Mouse (Mus musculus) adrenal gland, adult 18-20 months (tissue): ENCODE measurements at regions not wholly inside any gene's neighbourhood (a gene's known extent, or its start where the extent isn't known, plus 50 kb on each side); places are given as distances from the start of the nearest gene placed in this dataset.

Experiments used
- DNase-seq, 2 experiments: peaks; one replicate each; pipeline ENCODE4 v3.0.0; 2021 to 2022; ENCODE audit warnings: low spot score in 2 of 2

- DNase-seq, result no peak
Measured at GRCm38 (mm10) chr8:17598736-17599135, 1379.3 kb downstream of the Defb40 start.

DNA sequence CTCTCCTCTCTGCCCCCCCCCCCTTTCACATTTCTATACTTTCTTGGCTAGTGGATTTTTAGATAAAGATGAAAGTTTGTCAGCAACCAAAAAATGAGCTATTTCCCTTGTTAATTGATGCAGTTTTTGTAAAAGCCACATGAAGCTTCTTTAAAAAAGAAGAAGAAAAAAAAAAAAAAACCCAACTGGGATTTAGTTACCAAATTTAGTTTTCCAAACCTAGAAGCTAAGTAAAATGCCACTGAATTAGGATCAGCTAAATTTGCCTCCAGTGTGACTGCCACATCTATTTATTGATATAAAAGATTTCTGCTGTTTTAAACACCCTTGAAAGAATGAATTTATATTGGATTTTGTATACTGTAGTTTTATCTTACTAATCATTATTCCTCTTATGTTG is 1381.5 kb downstream of the Defb40 start:
- DNase-seq, result no peak

GRCm38 (mm10) chr8:17594607-17595006 is 1383.4 kb downstream of the Defb40 start:
- DNase-seq, result no peak

DNA sequence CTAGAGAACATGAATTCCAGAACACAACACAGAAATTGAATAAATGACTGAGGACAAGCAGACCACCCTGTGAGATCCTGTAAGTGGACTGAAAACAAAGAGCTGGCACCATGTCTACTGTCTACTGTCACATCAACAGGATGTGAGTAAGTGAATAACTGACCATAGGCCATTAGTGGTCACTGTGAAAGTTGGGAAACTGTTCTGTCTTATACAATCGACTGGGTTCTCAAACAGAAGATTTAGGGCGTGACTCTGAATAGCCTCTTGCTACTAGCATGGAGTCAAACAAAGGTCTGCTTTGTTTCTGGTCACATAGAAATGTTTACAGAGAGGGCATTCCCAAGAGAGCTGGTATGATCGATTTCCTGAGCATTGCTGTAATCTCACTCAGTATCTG is 1387.9 kb downstream of the Defb40 start:
- no peak for DNase-seq

- DNase-seq, result no peak
Measured at GRCm38 (mm10) chr8:17588189-17588588, 1389.9 kb downstream of the Defb40 start.

DNA sequence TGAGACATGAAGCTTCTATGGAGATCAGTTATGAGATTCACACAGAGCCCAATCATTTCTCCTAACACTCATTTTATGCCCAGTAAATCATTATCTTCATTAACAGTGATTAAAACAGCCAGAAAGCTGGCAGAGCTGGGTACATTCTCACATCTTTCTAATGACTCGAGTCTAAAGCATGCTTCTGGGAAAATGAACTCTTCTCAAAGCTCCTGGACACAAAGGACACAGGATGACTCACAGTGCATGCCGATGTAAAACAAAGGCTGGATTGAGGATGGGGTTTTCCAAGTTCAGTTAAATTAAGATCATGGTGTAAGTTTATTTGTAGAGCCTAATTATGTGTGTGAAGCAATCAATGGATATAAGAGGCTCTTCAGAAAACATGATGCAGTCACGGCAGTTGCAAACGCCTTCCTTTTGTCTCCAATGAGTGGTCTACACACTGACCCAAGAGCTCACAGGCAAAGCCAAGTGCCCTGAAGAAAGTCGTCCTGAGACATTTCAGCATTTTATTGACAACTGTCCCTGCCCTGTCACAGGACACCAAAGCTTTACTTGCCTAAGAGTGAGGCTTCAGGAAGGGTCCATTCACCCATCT is 1390.7 kb downstream of the Defb40 start:
- DNase-seq, result no peak
